Mouse (Mus musculus): ENCODE data around the gene Mapk8ip3.
A peak's percentile ranks its signal among the peaks of the same experiment; 100 is the strongest.

DNA sequence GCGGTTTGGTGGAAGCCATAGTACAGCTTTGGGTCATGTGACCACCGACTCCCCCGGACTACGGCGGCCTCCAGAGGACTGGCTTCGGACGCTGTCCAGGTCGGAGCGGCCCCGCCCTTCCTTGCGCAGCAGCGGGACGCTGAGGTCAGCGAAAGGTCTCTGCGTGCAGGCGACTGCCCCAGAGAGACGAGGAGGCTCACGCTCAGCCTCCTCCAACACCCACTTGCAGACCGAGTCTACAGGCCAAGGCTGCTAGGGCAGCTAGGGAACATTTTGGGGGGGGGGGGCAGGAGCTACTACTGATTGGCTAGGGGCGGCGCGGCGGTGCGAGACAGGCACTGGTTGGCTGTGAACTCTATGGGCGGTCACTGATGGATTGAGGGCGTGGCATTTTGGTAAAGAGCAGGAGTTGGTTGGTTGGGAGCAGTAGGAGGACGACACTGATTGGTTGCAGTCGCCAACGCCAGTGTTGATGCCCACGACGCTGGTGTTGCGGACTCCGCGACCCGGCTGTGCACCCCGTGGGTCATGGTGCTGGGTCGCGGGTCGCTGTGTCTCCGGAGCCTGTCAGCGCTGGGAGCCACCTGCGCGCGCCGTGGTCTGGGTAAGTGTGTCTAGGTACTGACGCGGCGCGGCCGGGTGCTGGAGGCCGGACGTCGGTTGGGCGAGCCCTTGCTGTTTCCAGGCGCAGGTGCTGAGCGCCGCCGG is 86.6 kb downstream of the Mapk8ip3 start, which contains the start of gene Fahd1:
- no peak for TF ChIP-seq CTCF (IDR thresholded peaks at IDR 0.05; ENCODE audit: borderline replicate concordance, insufficient read depth, low read depth, low read length)
- peak; percentile 78 for TF ChIP-seq POLR2A (IDR thresholded peaks at IDR 0.05; ENCODE audit: borderline replicate concordance, insufficient read depth, low read length)

Measured in cerebellum, adult 2 months (tissue).